Mouse (Mus musculus): Measurements from ENCODE around the gene Pdia4. TPM values are rescaled to one million over a fixed set of nuclear protein-coding genes. Genes with fewer than 3 reads are reported as not detected.
"Not testable (repeated sequence)": the region's sequence is repeated elsewhere in the genome, so short reads cannot be mapped to it uniquely, and the experiment has no call there.

Gene Pdia4
- polyA plus RNA-seq, 1 experiment from 2014 or later, result 136 TPM

- not testable (repeated sequence) for H3K4me3 ChIP-seq (ENCODE audit: low read depth, low read length); H3K4me1 ChIP-seq (ENCODE audit: control insufficient read depth, insufficient read depth, low read length); DNase-seq (ENCODE audit: low spot score); H3K4me2 ChIP-seq (ENCODE audit: low read length); H3K36me3 ChIP-seq (ENCODE audit: control insufficient read depth, insufficient read depth, low read length); H3K27ac ChIP-seq (ENCODE audit: low read depth, low read length); H3K9me3 ChIP-seq (replicated peaks; ENCODE audit: control insufficient read depth, low read length); ATAC-seq; H3K9ac ChIP-seq (ENCODE audit: low read length); H3K27me3 ChIP-seq (replicated peaks; ENCODE audit: control insufficient read depth, insufficient read depth, low read length)
- 81% methylated on average over 8 of the region's 10 CpGs for WGBS
These were observed 50.5 kb downstream of the Pdia4 start for GRCm38 (mm10) chr6:47762686-47763085.

GRCm38 (mm10) chr6:47759406-47759805 is 53.8 kb downstream of the Pdia4 start:
- not testable (repeated sequence) for ATAC-seq; H3K4me2 ChIP-seq (ENCODE audit: low read length); H3K4me1 ChIP-seq (ENCODE audit: control insufficient read depth, insufficient read depth, low read length); H3K27me3 ChIP-seq (replicated peaks; ENCODE audit: control insufficient read depth, insufficient read depth, low read length); H3K9me3 ChIP-seq (replicated peaks; ENCODE audit: control insufficient read depth, low read length); H3K27ac ChIP-seq (ENCODE audit: low read depth, low read length); H3K4me3 ChIP-seq (ENCODE audit: low read depth, low read length); H3K9ac ChIP-seq (ENCODE audit: low read length); DNase-seq (ENCODE audit: low spot score); H3K36me3 ChIP-seq (ENCODE audit: control insufficient read depth, insufficient read depth, low read length)
- 76% methylated on average over 13 of the region's 16 CpGs for WGBS

- not testable (repeated sequence) for H3K4me2 ChIP-seq (ENCODE audit: low read length); H3K9ac ChIP-seq (ENCODE audit: low read length); H3K36me3 ChIP-seq (ENCODE audit: control insufficient read depth, insufficient read depth, low read length); H3K4me1 ChIP-seq (ENCODE audit: control insufficient read depth, insufficient read depth, low read length); H3K27ac ChIP-seq (ENCODE audit: low read depth, low read length); H3K4me3 ChIP-seq (ENCODE audit: low read depth, low read length); DNase-seq (ENCODE audit: low spot score); ATAC-seq; H3K9me3 ChIP-seq (replicated peaks; ENCODE audit: control insufficient read depth, low read length); H3K27me3 ChIP-seq (replicated peaks; ENCODE audit: control insufficient read depth, insufficient read depth, low read length)
- WGBS, result 13% methylated on average over 16 of the region's 38 CpGs
These were observed 55.4 kb downstream of the Pdia4 start for GRCm38 (mm10) chr6:47757849-47758248.

GRCm38 (mm10) chr6:47757429-47757828 is 55.8 kb downstream of the Pdia4 start:
- not testable (repeated sequence) for H3K4me1 ChIP-seq (ENCODE audit: control insufficient read depth, insufficient read depth, low read length); H3K9ac ChIP-seq (ENCODE audit: low read length); H3K27ac ChIP-seq (ENCODE audit: low read depth, low read length); H3K9me3 ChIP-seq (replicated peaks; ENCODE audit: control insufficient read depth, low read length); H3K4me3 ChIP-seq (ENCODE audit: low read depth, low read length); H3K4me2 ChIP-seq (ENCODE audit: low read length); H3K36me3 ChIP-seq (ENCODE audit: control insufficient read depth, insufficient read depth, low read length); H3K27me3 ChIP-seq (replicated peaks; ENCODE audit: control insufficient read depth, insufficient read depth, low read length); ATAC-seq; DNase-seq (ENCODE audit: low spot score)
- WGBS, result 20% methylated on average over 2 of the region's 22 CpGs

GRCm38 (mm10) chr6:47753144-47753543 is 60.1 kb downstream of the Pdia4 start:
- not testable (repeated sequence) for DNase-seq (ENCODE audit: low spot score); H3K4me3 ChIP-seq (ENCODE audit: low read depth, low read length); H3K27me3 ChIP-seq (replicated peaks; ENCODE audit: control insufficient read depth, insufficient read depth, low read length); H3K27ac ChIP-seq (ENCODE audit: low read depth, low read length); H3K36me3 ChIP-seq (ENCODE audit: control insufficient read depth, insufficient read depth, low read length); H3K4me2 ChIP-seq (ENCODE audit: low read length); H3K4me1 ChIP-seq (ENCODE audit: control insufficient read depth, insufficient read depth, low read length); ATAC-seq; H3K9ac ChIP-seq (ENCODE audit: low read length); H3K9me3 ChIP-seq (replicated peaks; ENCODE audit: control insufficient read depth, low read length)
- 0% methylated on average over 9 of the region's 44 CpGs for WGBS

- DNase-seq (ENCODE audit: low spot score); ATAC-seq: not testable (repeated sequence)
- WGBS, result 10% methylated on average over 8 of the region's 25 CpGs
These were observed 64.9 kb downstream of the Pdia4 start for GRCm38 (mm10) chr6:47748306-47748705.

GRCm38 (mm10) chr6:47747886-47748285 is 65.3 kb downstream of the Pdia4 start:
- not testable (repeated sequence) for H3K4me2 ChIP-seq (ENCODE audit: low read length); H3K9me3 ChIP-seq (replicated peaks; ENCODE audit: control insufficient read depth, low read length); H3K4me1 ChIP-seq (ENCODE audit: control insufficient read depth, insufficient read depth, low read length); H3K27me3 ChIP-seq (replicated peaks; ENCODE audit: control insufficient read depth, insufficient read depth, low read length); H3K9ac ChIP-seq (ENCODE audit: low read length); H3K4me3 ChIP-seq (ENCODE audit: low read depth, low read length); ATAC-seq; DNase-seq (ENCODE audit: low spot score); H3K27ac ChIP-seq (ENCODE audit: low read depth, low read length); H3K36me3 ChIP-seq (ENCODE audit: control insufficient read depth, insufficient read depth, low read length)
- 85% methylated on average over 3 of the region's 8 CpGs for WGBS

More at GRCm38 (mm10) chr6:47748306-47748705, 64.9 kb downstream of the Pdia4 start:
- not testable (repeated sequence) for H3K9me3 ChIP-seq (replicated peaks; ENCODE audit: control insufficient read depth, low read length); H3K27me3 ChIP-seq (replicated peaks; ENCODE audit: control insufficient read depth, insufficient read depth, low read length); H3K36me3 ChIP-seq (ENCODE audit: control insufficient read depth, insufficient read depth, low read length); H3K27ac ChIP-seq (ENCODE audit: low read depth, low read length); H3K4me1 ChIP-seq (ENCODE audit: control insufficient read depth, insufficient read depth, low read length); H3K9ac ChIP-seq (ENCODE audit: low read length)
- 0 out of 2 replicates have a peak overlapping the region, but pooled peaks have one; percentile 30 for H3K4me2 ChIP-seq (ENCODE audit: low read length)
- peak overlapping the region; percentile 25 for H3K4me3 ChIP-seq (ENCODE audit: low read depth, low read length)

MicroRNAs encoded within 50 kb of the gene (microRNA counts, 519-probe panel; counts per million panel counts)
- not detected for microRNA mmu-miR-704

Small RNAs within 50 kb of the gene (microRNA-seq; reads per million reads assigned to microRNA genes)
- gene Mir704, result not detected

Other genes starting within 250 kb of the Pdia4 start
- gene Ezh2, start 218.1 kb downstream of the Pdia4 start, polyA plus RNA-seq (2014; fragmentation: Nextera tagmentation; extraction: Ambion mirVana), result 130 and 142 TPM in 2 replicates
- gene Zfp786, start 17.4 kb upstream of the Pdia4 start, polyA plus RNA-seq (2014; fragmentation: Nextera tagmentation; extraction: Ambion mirVana), result 10.6 and 12.7 TPM in 2 replicates
- 9.1 and 15.4 TPM in 2 replicates for gene Zfp398, start 22.2 kb upstream of the Pdia4 start, polyA plus RNA-seq (2014; fragmentation: Nextera tagmentation; extraction: Ambion mirVana)
- 12.5 and 18.0 TPM in 2 replicates for gene Zfp282, start 63.8 kb upstream of the Pdia4 start, polyA plus RNA-seq (2014; fragmentation: Nextera tagmentation; extraction: Ambion mirVana)
- 12.1 and 14.0 TPM in 2 replicates for gene Zfp212, start 107.0 kb upstream of the Pdia4 start, polyA plus RNA-seq (2014; fragmentation: Nextera tagmentation; extraction: Ambion mirVana)
- 16.0 and 18.8 TPM in 2 replicates for gene Zfp956, start 140.0 kb upstream of the Pdia4 start, polyA plus RNA-seq (2014; fragmentation: Nextera tagmentation; extraction: Ambion mirVana)
- gene Zfp777, start 235.5 kb upstream of the Pdia4 start, polyA plus RNA-seq (2014; fragmentation: Nextera tagmentation; extraction: Ambion mirVana), result 7.5 and 8.0 TPM in 2 replicates

Data from forebrain, embryonic 14.5 days (tissue).